Mouse (Mus musculus) adrenal gland, postnatal 25 days (tissue): ENCODE measurements around the gene Dync1li1. TPM values are rescaled to one million over a fixed set of nuclear protein-coding genes. Genes with fewer than 3 reads are reported as not detected.

ENCODE experiments used
- DNase-seq: peaks from one replicate; pipeline ENCODE4 v3.0.0; 2021; ENCODE audit warnings: mixed read lengths
- total RNA-seq: library from RNA; stranded (reverse); gene quantifications from 2 replicates; pipeline ENCODE4 v1.2.3, GENCODE M21; 2021

Gene Dync1li1
- total RNA-seq, 1 experiment from 2014 or later, result 41.0 TPM

GRCm38 (mm10) chr9:114729911-114730805 lies 41.6 kb downstream of the Dync1li1 start:
- DNase-seq, result no peak

GRCm38 (mm10) chr9:114731011-114731755 lies 42.6 kb downstream of the Dync1li1 start, which contains the start of gene Cmtm6:
Gene Cmtm6 (plus strand): TSS chr9:114731116.
- DNase-seq, result peak; percentile 98

- no peak for DNase-seq
Observed at GRCm38 (mm10) chr9:114731871-114732682, 43.5 kb downstream of the Dync1li1 start.

GRCm38 (mm10) chr9:114733238-114733637 lies 44.6 kb downstream of the Dync1li1 start:
- DNase-seq, result no peak

- peak; percentile 25 for DNase-seq
Observed at GRCm38 (mm10) chr9:114736442-114736841, 47.9 kb downstream of the Dync1li1 start.

GRCm38 (mm10) chr9:114740336-114740735 lies 51.7 kb downstream of the Dync1li1 start:
- no peak for DNase-seq

GRCm38 (mm10) chr9:114742731-114743130 lies 54.1 kb downstream of the Dync1li1 start:
- DNase-seq, result no peak

GRCm38 (mm10) chr9:114745163-114745562 lies 56.6 kb downstream of the Dync1li1 start:
- DNase-seq, result no peak

- DNase-seq, result no peak
Observed at GRCm38 (mm10) chr9:114745654-114746053, 57.1 kb downstream of the Dync1li1 start.

- no peak for DNase-seq
Observed at GRCm38 (mm10) chr9:114747012-114747411, 58.4 kb downstream of the Dync1li1 start.

GRCm38 (mm10) chr9:114747466-114747865 lies 58.9 kb downstream of the Dync1li1 start:
- no peak for DNase-seq

GRCm38 (mm10) chr9:114751582-114751981 lies 63.0 kb downstream of the Dync1li1 start:
- DNase-seq, result no peak

GRCm38 (mm10) chr9:114752311-114752710 lies 63.7 kb downstream of the Dync1li1 start:
- no peak for DNase-seq

GRCm38 (mm10) chr9:114752863-114753484 lies 64.4 kb downstream of the Dync1li1 start:
- peak; percentile 95 for DNase-seq

GRCm38 (mm10) chr9:114758272-114758671 lies 69.7 kb downstream of the Dync1li1 start:
- no peak for DNase-seq

GRCm38 (mm10) chr9:114758801-114759200 lies 70.2 kb downstream of the Dync1li1 start:
- no peak for DNase-seq

GRCm38 (mm10) chr9:114759886-114760285 lies 71.3 kb downstream of the Dync1li1 start:
- no peak for DNase-seq

- no peak for DNase-seq
Observed at GRCm38 (mm10) chr9:114760353-114760752, 71.8 kb downstream of the Dync1li1 start.

GRCm38 (mm10) chr9:114761848-114762247 lies 73.3 kb downstream of the Dync1li1 start:
- no peak for DNase-seq

- peak; percentile 36 for DNase-seq
Observed at GRCm38 (mm10) chr9:114763341-114763740, 74.8 kb downstream of the Dync1li1 start.

GRCm38 (mm10) chr9:114767030-114767429 lies 78.4 kb downstream of the Dync1li1 start:
- DNase-seq, result peak; percentile 77

- DNase-seq, result no peak
Observed at GRCm38 (mm10) chr9:114767507-114767906, 78.9 kb downstream of the Dync1li1 start.
